Mouse (Mus musculus) cerebellum, postnatal 36 days (tissue): Measurements from ENCODE around the gene Wdr34.
A peak's percentile ranks its signal among the peaks of the same experiment; 100 is the strongest.

Experiments
- DNase-seq, 2 experiments: peaks; one replicate each; pipeline ENCODE4 v3.0.0; 2021 to 2022; ENCODE audit warnings: mixed read lengths in 2 of 2

Gene Wdr34

GRCm38 (mm10) chr2:30026997-30027396 lies 21.7 kb downstream of the Wdr34 start:
- DNase-seq, result no peak

- no peak for DNase-seq
Measured at GRCm38 (mm10) chr2:30025454-30025853, 23.2 kb downstream of the Wdr34 start.

GRCm38 (mm10) chr2:30014326-30014966 lies 34.2 kb downstream of the Wdr34 start:
- no peak for DNase-seq

GRCm38 (mm10) chr2:30010840-30011281 lies 37.8 kb downstream of the Wdr34 start:
- DNase-seq, result peak; percentile 83 to 84

GRCm38 (mm10) chr2:30009101-30009500 lies 39.6 kb downstream of the Wdr34 start:
- no peak for DNase-seq

GRCm38 (mm10) chr2:29991962-29992361 lies 56.7 kb downstream of the Wdr34 start:
- DNase-seq, result no peak
